Mouse (Mus musculus): ENCODE results near the gene Stambp.

DNA sequence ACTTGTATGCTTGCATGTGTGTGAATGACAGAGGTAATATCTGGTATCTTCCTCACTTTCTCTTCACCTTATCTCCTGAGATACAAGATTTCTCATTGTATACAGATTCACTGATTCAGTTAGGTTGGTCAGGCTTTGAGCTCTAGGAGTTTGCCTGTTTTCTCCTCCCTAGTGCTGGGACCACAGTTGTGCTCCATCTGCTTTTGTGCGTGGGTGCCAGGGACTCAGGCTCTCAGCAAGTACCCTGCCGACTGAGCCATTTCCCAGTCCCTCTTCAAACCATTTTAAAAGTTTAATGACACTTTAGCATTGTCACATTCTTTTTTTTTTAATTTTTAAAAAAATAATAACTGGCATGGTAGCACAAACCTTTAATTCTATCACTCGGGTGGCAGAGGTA is 57.4 kb downstream of the Stambp start:
- TF ChIP-seq CTCF (IDR thresholded peaks at IDR 0.05; ENCODE audit: low read depth, low read length) (no peak), POLR2A (IDR thresholded peaks at IDR 0.05; ENCODE audit: extremely low read depth, insufficient read depth, low read length) (no peak)
